Mouse (Mus musculus) kidney, adult 9 months (tissue): Measurements from ENCODE around the gene E130218I03Rik.
A peak's percentile ranks its signal among the peaks of the same experiment; 100 is the strongest.
"Not testable (repeated sequence)": the region's sequence is repeated elsewhere in the genome, so short reads cannot be mapped to it uniquely, and the experiment has no call there.

Source experiments
- DNase-seq: peaks from one replicate; pipeline ENCODE4 v3.0.0; 2022

Gene E130218I03Rik

DNA sequence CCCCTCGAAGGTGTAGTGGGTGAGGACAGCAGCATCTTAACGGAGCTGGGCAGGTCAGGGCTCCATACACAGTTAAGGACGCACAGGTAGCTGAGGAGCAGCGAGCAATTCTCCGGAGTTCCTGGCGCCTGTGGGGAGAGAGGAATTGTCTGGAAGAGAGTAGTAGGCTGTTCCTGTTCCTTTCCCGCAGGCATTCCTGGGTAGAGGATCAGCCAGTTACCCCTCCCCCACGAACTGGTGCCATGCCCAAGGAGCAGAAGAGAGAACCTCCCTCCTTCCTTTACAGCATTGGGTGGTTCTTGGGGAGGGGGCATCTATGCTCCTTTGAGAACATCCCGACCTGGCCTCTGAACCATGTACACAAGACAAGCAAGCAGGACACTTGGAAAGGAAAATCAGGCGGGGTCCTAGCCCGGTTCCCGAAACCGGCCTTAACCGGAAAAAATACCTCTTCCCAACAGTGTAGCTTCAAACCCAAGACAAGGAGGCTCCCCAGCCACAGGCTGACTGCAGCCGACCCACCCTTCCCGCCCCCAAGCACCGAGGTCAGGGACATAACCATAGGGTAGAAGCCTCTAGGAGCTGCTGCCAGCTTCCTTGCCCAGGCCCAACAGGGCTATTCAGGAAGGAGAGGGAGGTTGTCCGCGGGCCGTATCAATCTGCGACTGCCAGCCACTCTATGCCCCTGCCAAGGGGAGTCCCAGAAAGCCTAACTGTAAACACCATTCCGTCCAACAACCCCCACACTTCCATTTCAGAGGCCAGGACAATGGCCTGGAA lies 8.9 kb downstream of the E130218I03Rik start:
- DNase-seq = no peak

DNA sequence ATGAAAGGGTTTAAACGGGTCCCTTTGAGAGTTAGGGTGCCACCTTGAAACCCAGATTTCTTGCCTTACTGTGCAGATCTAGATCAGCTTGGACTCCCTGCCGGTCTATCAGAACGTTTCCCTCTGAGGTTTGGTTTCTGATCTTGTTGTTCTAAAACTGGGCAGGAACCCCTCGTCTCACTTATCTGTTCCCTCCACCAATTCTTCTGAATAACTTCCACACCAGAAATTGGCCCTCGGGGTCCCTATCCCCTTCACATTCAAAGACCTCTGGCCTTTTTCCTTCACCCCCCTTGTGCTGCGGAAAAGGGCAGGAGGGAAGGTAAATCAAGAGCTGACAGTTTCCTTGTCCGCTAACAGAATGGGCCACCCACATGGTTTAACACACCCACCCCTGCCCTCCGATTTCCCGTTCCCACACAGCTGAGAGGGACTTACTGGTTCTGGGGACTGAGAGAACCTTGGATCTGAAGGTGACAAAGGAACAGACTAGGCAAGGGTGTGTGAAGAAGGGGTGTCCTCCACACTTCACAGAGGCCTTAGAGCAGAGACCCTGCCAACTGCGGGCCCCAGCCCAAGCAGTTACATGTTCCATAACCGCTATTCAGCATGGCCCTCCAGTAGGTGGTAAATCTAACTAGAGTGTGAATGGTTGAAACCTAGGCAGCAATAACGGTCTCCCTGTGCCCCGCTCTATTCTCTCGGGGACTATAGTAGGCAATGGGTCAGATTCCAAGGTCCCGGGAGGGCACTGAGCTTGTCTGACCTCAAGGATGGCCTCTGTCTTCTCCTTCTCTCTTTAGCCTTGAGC lies 9.7 kb downstream of the E130218I03Rik start:
- DNase-seq = peak; percentile 60

DNA sequence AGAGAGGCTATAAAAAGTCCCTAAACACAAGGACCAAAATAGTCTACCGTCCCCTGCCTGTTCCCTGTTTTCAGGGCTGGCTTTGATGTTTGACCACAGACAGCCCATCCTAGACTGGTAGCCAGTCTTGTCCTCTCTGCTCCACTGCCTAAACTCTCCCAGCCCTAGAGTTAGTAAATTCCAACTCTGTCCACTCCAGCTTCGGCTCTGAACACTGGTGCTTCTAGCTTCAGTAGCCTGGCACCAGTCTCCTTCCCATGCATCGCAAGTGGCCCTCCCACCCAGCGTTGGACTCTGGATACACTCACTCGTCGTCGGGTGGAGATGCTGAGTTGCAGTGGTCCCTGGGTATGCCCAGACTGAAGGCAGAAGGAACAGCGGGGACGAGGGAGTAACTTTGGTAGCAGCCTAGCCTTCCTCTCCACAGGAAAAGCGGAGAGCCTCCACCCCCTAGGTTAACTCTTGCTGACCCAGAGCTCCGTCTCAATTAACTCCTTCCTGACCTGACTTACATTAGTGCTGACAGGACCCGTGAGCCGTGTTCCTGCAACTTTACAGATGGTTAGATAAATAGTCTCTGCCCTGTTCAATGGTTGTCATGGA lies 10.4 kb downstream of the E130218I03Rik start, which contains the start of gene Grrp1:
Gene Grrp1 (minus strand): TSS at position 385 of the 603 bp plus-strand sequence.
- DNase-seq = no peak

DNA sequence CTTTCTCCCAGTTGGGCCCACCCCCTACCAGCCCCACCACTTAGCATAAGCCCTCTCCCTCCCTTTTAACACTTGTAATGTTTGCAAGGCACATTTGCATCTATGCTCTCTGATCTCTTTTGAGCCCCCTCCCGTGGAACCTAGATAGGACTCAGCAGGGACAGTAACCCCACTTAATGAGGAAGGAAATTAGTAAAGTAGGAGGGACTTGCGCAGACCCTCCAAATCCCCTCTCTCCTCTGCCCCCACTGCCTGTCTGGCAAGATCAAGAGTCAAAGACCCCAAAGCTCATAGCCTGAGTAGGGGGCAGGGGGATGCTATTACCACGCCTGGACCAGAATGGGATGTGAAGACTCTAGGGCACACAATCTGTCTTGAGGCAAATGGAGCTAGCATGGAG lies 11.4 kb downstream of the E130218I03Rik start:
- no peak for DNase-seq

DNA sequence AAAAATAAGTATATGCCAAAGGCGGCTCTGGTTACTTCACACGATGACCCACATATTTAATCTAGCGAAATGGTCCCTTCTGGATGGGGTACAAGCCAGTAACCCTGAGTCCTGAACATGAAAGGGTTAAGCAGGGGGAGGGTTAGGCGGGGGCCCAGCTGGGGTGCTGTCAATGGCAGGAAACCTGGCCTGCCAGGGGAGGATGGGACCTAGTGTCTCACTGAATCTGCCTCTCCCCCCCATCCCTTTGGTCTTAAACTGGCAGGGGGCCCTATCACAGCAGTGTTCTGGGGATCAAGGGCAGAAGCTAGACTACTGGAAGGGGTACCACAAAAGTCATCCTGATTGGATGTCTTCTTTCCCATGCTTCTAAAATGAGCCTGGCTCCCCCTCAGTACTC lies 12.4 kb downstream of the E130218I03Rik start:
- no peak for DNase-seq

DNA sequence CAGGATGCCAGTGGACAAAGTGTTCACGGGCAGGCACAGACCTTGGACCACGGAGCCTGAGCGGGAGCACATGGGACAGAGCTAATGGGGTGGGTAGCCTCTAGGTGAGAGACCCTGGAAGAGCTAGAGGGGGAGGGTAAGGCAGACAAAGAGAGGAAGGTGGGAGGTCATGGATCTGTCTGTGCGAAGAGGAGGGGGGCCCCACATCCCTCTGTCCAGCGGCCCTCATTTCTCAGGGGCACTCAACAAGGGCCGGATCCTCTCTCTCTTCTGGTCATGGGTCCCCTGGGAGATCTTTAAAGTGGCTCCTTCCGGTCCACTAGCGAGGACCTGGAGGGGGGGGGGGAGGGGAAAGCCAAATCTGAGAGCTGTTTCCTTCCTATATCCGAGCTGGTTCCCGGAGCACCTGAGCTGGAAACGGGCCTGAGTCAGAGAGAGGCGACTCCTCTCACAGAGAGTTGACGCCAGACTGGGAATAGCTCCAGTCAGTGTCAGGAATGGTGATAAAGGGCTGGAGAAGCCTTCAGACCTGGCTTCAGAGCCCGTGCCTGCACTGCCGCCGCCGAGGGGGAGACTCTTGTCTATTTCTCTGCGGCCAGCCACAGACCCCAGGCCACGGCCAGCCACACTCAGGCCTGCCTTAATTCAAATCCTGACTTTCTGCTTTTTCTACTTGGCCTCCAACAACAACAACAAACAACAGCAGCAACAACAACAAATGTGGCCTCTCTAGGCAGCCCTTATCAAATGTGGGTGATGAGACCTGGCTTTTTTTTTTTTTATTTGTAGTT lies 13.1 kb downstream of the E130218I03Rik start:
- DNase-seq = peak; percentile 50

DNA sequence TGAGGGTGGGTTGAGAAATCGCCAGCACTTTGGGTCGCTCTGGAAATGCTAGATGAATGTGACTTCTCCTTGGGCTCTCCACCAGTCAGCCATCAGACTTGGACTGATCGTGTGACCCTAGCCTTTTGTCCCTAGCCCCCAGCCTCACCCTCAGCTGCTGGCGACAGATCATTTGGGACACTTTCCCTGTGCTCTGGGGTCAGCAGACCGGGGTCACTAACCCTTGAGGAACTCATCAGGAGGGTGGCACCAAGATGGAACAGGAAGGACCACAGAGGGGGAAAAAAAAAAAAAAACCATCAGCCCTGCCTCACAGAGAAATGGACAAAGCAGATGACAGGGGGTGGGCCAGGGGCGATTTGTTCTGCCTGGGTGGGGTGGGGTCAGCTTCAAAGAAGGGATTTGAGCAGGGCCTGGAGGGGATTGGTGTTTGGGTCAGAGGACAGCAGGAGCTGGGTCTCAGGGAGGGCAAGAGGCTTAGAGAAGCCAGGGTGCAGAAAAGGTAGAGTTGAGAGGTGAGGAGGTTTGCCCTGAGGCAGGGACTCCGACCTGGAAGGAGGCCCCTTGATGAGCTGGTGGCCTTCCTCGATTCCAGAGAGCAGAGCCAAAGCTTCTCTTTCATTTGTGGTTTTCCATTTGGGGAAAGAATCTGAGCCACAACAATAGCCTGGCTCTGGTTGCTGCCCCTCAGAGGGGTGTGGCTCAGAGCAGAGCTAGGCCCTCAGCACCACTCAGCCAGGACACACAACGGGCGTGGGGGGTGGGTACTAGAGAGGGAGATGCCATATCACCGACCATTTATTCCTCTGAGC lies 13.9 kb downstream of the E130218I03Rik start:
- DNase-seq = no peak

DNA sequence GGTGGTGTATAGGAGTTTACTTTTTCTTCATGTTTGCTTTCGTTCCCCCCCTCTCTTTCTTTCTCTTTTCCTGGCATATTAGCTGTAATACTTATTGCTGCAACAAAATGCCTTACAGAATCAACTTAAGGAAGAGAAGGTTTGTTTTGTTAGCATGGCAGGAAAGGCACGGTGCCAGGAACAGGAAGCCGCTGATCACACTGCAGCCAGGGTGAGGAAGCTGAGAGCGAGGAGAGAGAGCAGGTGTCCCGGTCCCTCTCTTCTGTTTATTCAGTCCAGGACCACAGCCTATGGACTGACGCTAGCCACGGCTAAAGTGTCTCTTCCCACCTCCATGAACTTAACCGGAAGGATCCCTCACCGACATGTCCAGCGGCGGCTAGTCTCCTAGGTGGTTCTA lies 14.9 kb downstream of the E130218I03Rik start:
- no peak for DNase-seq

DNA sequence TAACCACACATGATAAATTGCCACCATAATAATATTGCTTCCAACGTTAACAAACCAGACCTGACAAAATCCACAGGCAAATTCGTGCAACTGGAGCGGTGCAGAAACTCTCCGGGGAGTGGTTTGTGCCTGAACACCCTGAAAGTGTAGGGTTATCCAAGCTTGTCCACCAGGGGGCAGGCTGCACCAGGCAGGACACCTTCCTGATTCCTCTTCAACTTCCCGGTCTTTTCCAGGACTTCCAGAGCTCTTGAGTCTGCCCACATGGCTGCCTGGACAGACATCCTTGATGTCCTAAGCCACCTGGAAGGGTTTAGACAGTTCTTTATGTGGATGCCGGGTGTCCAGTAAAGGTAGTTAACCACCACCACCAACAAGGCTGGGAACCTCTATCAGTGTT lies 19.7 kb downstream of the E130218I03Rik start:
- DNase-seq = peak; percentile 81

DNA sequence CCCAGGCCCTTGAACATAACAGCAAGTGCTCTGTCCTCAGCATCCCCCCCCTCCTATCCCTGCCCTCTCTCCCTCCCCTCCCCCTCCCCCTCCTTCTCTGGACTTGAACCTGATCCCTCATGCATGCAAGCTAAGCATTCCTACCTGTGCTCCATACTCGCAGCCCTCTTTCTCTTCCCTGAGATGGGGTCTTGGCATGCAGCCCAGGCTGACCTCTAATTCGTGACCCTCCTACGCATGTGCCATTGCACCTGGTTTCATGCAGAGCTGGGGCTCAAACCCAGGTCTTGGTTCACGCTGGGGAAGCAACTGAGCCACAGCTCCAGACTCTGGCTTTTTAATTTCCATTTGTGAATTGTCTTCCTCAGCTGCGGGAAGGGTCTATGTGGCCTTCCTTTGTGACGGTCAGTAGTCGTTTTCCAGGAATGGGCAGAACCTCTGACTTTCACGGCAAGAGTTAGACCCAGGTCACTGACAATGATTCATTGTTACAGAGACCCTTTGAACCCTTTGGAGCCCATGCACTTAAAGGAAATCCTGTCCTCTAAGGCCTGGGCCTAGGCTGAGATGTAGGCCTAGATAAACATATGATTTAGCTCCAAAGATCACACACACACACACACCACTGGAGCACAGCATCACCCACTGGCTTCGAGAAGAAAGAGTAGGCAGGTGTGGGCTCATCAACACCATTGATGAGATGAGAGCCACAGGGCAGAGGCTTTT lies 22.6 kb downstream of the E130218I03Rik start:
- no peak for DNase-seq

DNA sequence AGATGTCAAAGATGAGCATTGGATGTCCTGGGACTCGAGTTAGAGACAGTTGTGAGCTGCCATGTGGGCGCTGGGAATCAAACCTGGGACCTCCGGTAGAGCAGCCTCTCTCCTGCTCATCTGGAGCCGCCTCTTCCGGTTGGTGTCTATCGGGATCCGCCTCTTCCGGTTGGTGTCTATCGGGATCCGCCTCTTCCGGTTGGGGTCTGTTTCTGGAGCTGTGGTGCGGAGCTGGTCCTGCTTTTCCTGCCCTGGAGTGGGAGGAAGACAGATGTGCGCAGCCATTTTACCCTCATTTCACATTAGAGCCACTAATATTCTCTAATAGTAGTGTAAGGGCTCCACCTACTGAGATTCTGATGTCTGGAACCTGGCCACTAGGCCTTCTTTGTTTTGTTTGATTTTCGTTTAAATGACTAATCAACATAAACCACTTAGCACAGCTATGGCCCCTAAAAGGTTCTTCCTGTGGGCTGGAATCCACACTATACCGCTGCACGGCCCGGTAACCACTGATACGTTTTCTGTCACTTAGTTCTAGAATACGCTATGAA lies 24.7 kb downstream of the E130218I03Rik start:
- DNase-seq = no peak

DNA sequence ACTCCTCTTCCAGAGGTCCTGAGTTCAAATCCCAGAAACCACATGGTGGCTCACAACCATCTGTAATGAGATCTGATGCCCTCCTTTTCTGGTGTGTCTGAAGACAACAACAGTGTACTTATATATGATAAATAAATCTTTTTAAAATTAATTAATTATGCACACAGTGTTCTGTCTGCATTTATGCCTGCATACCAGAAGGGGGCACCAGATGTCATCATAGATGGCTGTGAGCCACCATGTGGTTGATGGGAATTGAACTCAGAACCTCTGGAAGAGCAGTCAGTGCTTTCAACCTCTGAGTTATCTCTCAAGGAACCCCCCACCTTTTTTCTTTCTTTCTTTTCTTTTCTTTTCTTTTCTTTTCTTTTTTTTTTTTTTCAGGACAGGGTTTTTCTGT lies 26.2 kb downstream of the E130218I03Rik start:
- not testable (repeated sequence) for DNase-seq

DNA sequence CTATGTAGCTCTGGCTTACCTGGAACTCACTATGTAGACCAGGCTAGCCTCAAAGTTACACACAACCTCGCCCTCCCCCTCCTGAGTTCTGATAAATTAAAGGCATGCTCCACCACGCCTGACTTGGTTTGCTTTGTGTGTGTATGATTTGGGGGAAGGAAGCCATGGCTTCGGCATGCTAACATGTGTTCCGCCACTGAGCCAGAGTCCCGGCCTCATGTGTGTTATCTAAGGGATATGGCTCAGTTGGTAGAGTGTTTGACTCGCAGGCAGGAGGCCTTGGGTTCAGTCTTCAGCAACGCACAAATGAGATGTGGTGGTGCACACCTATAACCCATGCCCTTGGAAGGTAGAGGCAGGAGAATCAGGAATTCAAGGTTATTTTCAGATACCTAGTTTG lies 28.5 kb downstream of the E130218I03Rik start:
- no peak for DNase-seq

DNA sequence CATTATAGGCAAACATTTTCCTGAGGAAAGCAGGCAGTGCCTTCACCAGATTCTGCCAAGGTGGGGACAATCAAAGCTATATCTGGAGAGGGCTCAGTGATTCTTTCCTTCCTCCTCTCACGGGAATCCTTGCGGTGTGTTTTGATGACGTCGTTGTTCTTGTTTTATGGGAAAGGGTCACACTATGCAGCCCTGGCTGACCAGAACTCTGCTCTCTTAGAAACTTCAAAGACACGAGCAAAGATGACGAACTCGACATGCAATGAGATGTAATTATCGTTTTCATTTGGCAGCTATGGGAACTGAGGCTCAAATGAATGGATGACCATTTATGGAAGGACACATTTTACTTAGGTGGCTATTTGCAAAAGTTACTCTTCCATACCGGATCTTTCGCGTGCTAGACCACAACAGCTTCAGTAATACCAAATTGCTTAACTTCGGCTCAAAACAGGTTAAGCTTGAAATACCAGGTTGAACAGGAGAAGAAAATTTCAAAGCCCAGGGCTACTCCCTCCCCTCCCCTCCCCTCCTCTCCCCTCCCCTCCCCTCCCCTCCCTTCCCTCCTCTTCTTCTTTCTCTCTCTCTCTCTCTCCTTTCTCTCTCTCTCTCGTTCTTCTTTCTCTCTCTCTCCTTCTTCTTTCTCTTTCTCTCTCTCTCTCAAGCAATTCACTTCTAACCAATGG lies 29.4 kb downstream of the E130218I03Rik start:
- DNase-seq = no peak

DNA sequence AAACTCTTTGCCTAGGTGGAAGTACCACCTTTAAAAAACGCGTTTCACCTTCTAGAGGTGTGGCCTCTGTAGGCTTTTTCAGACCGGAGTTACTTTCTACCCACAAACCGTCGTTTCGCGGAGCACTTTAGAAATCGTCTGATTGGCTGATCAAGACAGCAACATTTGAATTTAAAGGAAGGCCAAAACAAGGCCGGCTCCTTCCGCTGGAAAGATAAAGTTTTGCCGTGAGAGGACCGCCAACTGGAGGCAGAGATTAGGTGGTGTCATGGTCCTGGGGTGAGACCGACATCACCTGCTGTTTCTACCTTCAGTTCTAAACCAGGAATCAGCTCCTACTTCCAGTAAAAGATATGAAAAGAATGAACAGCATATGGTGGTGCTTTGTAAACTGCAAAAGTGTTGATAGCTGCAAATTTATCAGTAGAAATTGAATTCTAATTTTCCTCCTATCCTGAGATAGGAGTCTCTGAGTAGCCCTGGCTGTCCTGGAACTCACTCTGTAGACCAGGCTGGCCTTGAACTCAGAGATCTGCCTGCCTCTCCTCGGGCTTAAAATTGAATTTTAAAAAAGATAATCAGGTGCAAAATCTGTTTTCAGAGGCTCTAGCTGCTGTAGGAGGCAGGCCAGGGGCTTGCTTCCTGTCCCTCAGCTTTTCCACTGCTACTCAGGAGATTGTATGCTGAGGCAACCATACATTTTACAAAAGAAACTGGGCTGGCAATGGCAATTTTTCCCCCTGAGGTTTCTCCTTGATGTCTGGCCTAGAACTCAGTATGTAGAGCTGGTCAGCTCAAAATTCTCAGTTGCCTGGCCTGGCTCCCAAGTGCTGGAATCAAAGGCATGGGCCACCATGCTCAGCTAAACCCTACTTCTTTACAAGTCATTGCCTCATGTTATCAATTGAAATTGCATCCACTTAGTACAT lies 30.2 kb downstream of the E130218I03Rik start:
- no peak for DNase-seq

DNA sequence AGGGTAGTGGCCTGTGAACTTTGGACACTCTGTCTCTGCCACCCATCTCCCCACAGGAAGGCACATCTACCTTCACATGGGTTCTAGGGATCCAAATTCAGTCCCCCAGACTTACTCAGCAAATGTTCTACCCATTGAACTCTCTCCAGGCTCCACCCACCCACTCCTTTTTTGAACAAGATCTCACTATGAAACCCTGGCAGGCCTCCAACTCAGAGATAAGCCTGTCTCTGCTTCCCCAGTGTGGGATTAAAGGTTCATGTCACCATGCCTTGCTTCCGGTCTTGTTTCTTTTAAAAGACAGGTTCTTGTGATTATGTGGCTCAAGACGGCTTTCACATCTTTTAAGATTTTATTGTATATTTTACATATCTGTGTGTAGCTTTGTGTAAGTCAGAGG lies 41.5 kb downstream of the E130218I03Rik start:
- no peak for DNase-seq

DNA sequence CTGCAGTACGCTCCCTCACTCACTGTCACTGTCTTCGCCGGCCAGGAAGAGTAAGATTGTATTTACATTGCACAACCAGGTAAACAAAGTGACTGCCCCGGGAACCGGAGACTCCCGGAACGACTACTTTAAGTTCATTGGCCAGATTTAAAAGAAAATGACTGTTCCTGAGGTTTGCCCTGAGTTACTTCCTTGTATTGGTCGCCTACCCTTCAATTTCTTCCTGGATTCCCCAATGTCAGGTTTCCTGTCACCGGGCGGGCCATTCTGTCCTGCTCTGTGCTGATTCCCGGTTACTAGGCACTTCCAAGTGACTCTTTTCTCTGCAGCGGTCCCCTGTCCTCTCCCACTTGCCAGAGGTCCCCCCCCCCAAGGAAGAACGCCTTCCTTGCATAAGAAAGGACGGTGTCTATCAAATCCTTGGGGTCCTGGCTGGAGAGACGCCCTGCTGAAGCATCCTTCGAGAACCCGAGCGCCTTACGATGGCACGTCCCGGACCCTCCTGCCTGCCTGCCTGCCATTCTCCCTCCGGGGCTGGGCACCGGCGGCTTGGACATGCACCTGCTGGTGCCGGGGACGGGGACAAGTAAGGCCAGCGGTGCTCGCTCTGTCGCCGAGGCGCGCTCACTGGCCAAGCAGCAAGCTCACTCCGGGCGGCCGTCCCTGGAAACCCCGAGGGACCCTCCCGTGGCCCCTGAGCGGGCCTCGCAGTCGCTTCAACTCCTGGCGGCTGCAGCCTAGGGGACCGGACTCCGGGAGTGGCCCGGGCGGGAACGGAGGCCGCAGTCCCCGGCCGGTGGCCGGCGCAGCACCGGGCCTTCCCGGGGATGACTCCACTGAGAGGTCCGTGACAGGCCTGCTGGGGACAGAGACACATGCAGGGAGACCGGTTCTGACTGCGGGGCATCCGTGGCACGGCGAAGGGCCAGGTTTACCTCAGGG lies 43.0 kb downstream of the E130218I03Rik start:
- DNase-seq = no peak

DNA sequence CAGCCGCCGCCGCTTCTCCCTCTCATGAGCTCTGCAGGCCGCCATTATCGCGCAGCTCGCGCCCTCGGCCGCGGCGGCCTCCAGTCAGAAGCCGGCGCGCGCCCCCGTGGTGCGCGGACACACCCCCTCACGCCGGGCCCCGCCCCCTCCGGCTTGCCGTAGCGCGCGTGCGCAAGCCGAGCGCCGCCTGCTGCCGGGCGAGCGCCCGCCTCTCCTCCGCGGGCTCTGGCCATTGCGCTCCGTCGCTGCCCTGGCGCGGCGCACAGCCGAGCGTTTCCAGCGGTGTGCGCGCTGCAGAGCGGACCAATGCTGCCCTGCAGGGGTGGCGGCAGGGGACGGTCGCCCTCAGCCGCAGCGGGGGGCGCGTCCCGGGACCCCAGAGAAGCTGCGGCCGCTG lies 43.7 kb downstream of the E130218I03Rik start:
- DNase-seq = peak; percentile 96
